Mouse (Mus musculus) kidney, adult 2 months (tissue): ENCODE data around the gene Ptpn18. TPM values are rescaled to one million over a fixed set of nuclear protein-coding genes. Genes with fewer than 3 reads are reported as not detected.
"Not testable (repeated sequence)": the region's sequence is repeated elsewhere in the genome, so short reads cannot be mapped to it uniquely, and the experiment has no call there.

Experiments used
- DNase-seq: peaks from one replicate; pipeline ENCODE4 v3.0.0; 2021
- H3K27ac ChIP-seq: fragments of 200-500 bp; 2 replicates; pipeline ENCODE4 v1.5.1; 2012; ENCODE audit warnings: low read depth, low read length, control low read depth, inconsistent platforms; ENCODE audit not compliant: insufficient read depth
- H3K27me3 ChIP-seq: fragments of 200-500 bp; replicated peaks from 2 replicates; pipeline ENCODE4 v1.6.1; 2012; ENCODE audit warnings: mild to moderate bottlenecking, moderate library complexity, low read length, inconsistent platforms; ENCODE audit not compliant: control insufficient read depth, insufficient read depth
- H3K36me3 ChIP-seq: fragments of 200-500 bp; 2 replicates; pipeline ENCODE4 v1.6.1; 2012; ENCODE audit warnings: mild to moderate bottlenecking, moderate library complexity, low read length, inconsistent platforms; ENCODE audit not compliant: control insufficient read depth, insufficient read depth
- H3K4me1 ChIP-seq: fragments of 200-500 bp; 2 replicates; pipeline ENCODE4 v1.6.1; 2011; ENCODE audit warnings: low read length; ENCODE audit not compliant: control insufficient read depth, insufficient read depth
- H3K4me3 ChIP-seq: fragments of 200-500 bp; 2 replicates; pipeline ENCODE4 v1.5.1; 2011; ENCODE audit warnings: mild to moderate bottlenecking, low read depth, low read length, control low read depth; ENCODE audit not compliant: insufficient read depth
- CTCF ChIP-seq: fragments of 200-500 bp; conservative IDR thresholded peaks from 2 replicates; pipeline ENCODE4 v1.5.1; 2011; ENCODE audit warnings: low read depth, mild to moderate bottlenecking, control low read depth, low read length, moderate library complexity, mixed read lengths; ENCODE audit not compliant: insufficient read depth, insufficient read length
- POLR2A ChIP-seq: fragments of 200-500 bp; IDR thresholded peaks from one replicate; pipeline ENCODE4 v1.6.1; 2011; ENCODE audit warnings: low read depth, low read length, control low read depth
- WGBS: fragments of 180-500 bp; shearing (Covaris S2); methylation state at CpG from one replicate; pipeline ENCODE4 v1.1.7; 2018; 5-methylcytosine and 5-hydroxymethylcytosine counted together
- polyA plus RNA-seq: library from polyadenylated mRNA; depleted of rRNA; stranded (reverse); fragments of >200 nt; gene quantifications from 2 replicates; pipeline ENCODE4 v1.2.3, GENCODE M21; 2012

The Ptpn18 gene
- polyA plus RNA-seq, 1 experiment, result 42.4 TPM

- Histone ChIP-seq H3K4me3 (peak overlapping the region; percentile 48), H3K27ac (no peak overlapping the region), H3K4me1 (0 out of 2 replicates have a peak, but pooled peaks cover 4% of the 10 kb centered on the region), H3K27me3 (no peaks in the 10 kb centered on the region), H3K36me3 (no peaks in the 10 kb centered on the region)
- TF ChIP-seq POLR2A, result no peak
- TF ChIP-seq CTCF, result no peak
- peak; percentile 25 for DNase-seq
- 27% methylated on average over 19 of the region's 19 CpGs for WGBS
Observed at GRCm38 (mm10) chr1:34433891-34434521, 25.6 kb upstream of the Ptpn18 start.

- H3K36me3 ChIP-seq, result no peaks in the 10 kb centered on the region
- H3K4me1 ChIP-seq, result 0 out of 2 replicates have a peak, but pooled peaks cover 4% of the 10 kb centered on the region
- H3K27me3 ChIP-seq, result no peaks in the 10 kb centered on the region
- TF ChIP-seq POLR2A (peak; percentile 3), CTCF (no peak)
- under 1% methylated on average over 30 of the region's 30 CpGs for WGBS
- H3K27ac ChIP-seq, result peak overlapping the region; percentile 34
- DNase-seq, result peak; percentile 94
- H3K4me3 ChIP-seq, result peak overlapping the region; percentile 62
Observed at GRCm38 (mm10) chr1:34434660-34435160, 24.9 kb upstream of the Ptpn18 start.

- Histone ChIP-seq H3K27ac (peak overlapping the region; percentile 34), H3K4me1 (0 out of 2 replicates have a peak, but pooled peaks cover 4% of the 10 kb centered on the region), H3K27me3 (no peaks in the 10 kb centered on the region), H3K4me3 (peak overlapping the region; percentile 62; the same call in 1 of the 2 replicates), H3K36me3 (no peaks in the 10 kb centered on the region)
- no peak for DNase-seq
- 38% methylated on average over 8 of the region's 8 CpGs for WGBS
- TF ChIP-seq POLR2A (no peak), CTCF (no peak)
Observed at GRCm38 (mm10) chr1:34435371-34436120, 24.0 kb upstream of the Ptpn18 start.

GRCm38 (mm10) chr1:34436374-34436773, 23.2 kb upstream of the Ptpn18 start:
- Histone ChIP-seq H3K4me1 (0 out of 2 replicates have a peak, but pooled peaks cover 4% of the 10 kb centered on the region), H3K36me3 (no peaks in the 10 kb centered on the region), H3K4me3 (no peak overlapping the region), H3K27me3 (no peaks in the 10 kb centered on the region), H3K27ac (no peak overlapping the region)
- no peak for TF ChIP-seq POLR2A
- TF ChIP-seq CTCF, result no peak
- 93% methylated on average over 3 of the region's 3 CpGs for WGBS
- no peak for DNase-seq

- not testable (repeated sequence) for H3K36me3 ChIP-seq, H3K4me1 ChIP-seq, H3K4me3 ChIP-seq, H3K27ac ChIP-seq, H3K27me3 ChIP-seq, DNase-seq
- 98% methylated on average over 8 of the region's 8 CpGs for WGBS
Observed at GRCm38 (mm10) chr1:34437366-34437765, 22.2 kb upstream of the Ptpn18 start.

GRCm38 (mm10) chr1:34438381-34439051, 21.0 kb upstream of the Ptpn18 start:
- TF ChIP-seq POLR2A (no peak), CTCF (no peak)

More at GRCm38 (mm10) chr1:34438381-34439051, 21.0 kb upstream of the Ptpn18 start:
- Histone ChIP-seq H3K27me3 (no peaks in the 10 kb centered on the region), H3K4me1 (0 out of 2 replicates have a peak, but pooled peaks cover 4% of the 10 kb centered on the region), H3K4me3 (peak overlapping the region; percentile 82), H3K27ac (no peak overlapping the region), H3K36me3 (no peaks in the 10 kb centered on the region)
- 38% methylated on average over 16 of the region's 20 CpGs for WGBS
- DNase-seq, result no peak
